Mouse (Mus musculus) liver, adult 2 months (tissue): ENCODE data around the gene Adcy10.

ENCODE experiments used
- CTCF ChIP-seq: fragments of 200-500 bp; IDR thresholded peaks from 2 replicates; pipeline ENCODE4 v1.5.1; 2011; ENCODE audit warnings: low read depth, low read length, control low read depth
- POLR2A ChIP-seq: fragments of 200-500 bp; IDR thresholded peaks from 2 replicates; pipeline ENCODE4 v1.6.1; 2011; ENCODE audit warnings: low read length, control low read depth; ENCODE audit not compliant: insufficient read depth; ENCODE audit errors: extremely low read depth

DNA sequence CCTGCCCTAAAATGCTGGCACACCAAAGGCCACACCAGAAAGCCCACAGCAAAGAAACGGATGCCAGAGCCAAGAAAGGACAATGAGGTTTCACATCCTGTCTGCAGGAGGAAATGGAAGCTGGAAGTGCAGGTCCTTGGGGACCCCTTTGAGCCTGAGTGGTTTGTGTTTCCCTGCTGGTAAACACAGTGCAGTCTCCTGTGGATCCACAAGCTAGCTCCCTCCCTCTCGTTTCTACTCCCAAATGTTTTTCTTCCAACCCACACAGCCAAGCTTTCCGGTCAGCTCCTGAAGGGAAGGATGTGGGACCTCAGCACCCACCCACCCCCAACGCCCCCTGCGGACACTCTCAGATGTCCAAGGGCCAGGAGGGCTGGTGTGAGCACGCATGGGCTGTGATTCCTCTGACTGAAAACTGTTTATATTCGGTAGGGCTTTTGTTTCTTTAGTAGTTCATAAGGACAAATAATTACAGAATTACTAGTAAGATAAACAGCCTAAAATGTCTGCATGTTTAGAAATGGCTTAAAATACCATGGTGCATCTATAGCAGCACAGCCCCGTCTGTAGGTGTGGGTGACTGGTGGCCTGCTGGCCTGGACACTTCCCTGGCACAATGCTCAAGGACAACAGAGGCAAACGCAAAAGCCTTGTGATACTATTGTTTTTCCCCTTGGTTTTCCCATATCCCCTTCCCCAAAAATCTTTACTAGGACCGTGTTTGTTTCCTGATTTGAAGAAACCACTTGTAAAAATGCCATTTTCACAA lies 104.5 kb downstream of the Adcy10 start:
- TF ChIP-seq POLR2A (no peak), CTCF (no peak)
